Mouse (Mus musculus) kidney, postnatal 10 days (tissue): Measurements from ENCODE around the gene Ctnnbl1.

Experiments
- DNase-seq: peaks from one replicate; pipeline ENCODE4 v3.0.0; 2021; ENCODE audit warnings: mixed read lengths

The Ctnnbl1 gene

DNA sequence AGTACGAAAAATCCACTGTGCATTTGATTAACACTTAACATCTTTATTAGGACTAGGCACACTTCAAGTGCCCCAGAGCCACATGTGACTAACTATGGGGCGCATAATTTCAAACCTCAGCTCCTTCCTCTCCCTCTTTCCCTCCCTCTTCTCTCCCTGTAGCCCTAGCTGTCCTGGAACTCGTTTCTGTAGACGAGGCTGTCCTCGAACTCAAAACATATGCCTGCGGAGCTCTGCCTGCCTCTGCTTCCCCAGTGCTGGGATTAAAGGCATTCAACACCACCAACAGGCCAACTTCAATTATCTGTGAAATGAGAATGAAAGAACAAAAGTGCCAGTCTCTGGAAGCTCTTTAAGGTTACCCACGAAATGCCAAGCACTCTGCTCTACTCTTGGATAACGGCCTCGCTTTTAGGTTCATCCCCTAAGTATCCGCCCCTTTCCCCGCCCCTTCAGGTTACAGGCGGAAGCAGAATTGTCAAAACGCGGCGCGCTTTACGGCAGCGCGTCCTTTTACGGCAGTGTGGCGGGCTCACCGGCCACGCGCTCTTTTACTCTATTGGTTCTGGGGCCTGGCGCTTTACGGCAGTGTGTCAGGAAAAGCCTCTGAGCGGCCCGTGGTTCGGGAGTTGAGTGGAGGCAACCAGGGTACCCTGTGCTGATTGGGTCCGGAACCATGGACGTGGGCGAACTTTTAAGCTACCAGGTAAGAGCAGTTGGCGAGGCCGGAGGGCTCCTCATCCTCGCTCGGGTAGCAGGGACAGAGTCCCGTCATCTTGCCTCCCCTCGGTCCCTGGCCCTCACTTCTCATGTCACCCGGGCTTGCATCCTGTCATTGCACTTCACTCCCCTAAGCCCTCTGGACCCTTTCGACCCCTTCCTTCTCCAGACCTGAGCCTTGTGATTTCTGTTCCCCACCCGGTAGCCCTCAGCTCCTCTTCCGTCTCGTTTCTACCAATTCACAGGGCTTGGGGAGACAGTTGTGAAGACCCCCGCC is at the start of gene Ctnnbl1:
Gene Ctnnbl1 (plus strand): TSS at position 548 of the 997 bp plus-strand sequence.
- DNase-seq = peak; percentile 100

- no peak for DNase-seq
These were observed 49.7 kb upstream of the Ctnnbl1 start for GRCm38 (mm10) chr2:157687506-157687905.

- DNase-seq = no peak
These were observed 45.7 kb upstream of the Ctnnbl1 start for GRCm38 (mm10) chr2:157691266-157692105.

GRCm38 (mm10) chr2:157692365-157692932 is 44.8 kb upstream of the Ctnnbl1 start:
- DNase-seq = peak; percentile 33

DNA sequence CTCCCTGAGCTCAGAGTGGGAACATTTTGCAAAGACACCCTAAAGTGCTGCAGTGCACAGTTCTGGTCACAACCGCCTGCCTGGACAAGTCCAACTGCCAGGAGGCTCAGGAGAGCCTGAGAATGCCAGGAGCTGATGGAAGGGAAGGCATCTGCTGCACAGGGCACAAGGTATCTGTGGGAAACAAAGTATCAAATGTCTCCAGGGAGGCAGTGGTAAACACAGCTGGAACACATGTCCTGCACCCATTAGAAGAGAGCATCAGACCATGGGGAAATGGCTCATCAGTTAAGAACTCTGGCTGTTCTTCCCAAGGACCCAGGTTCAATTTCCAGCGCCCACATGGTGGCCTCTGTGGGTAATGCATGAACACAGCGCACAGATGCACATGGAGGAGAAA is 43.6 kb upstream of the Ctnnbl1 start:
- no peak for DNase-seq

DNA sequence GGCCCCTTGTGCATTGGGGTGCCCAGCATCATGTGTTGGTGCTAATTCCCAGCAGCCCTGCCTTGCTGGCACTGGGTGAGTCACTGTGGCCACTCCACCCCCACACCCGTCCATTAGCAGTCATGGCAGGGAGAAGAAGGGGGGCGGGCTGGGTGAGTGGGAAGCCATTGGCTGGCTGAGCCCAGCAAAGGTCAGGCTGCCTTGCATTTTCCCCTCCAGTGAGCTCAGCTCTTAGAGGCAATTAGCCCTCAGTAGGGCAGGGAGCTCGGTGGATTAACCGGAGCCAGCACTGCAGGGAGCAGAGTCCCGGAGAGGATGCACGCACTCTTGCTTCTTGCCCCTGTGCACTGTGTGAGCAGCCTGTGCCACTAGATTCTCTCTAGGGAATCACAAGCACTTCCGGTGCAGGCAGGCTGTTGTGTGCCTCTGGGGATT is 40.9 kb upstream of the Ctnnbl1 start:
- peak; percentile 51 for DNase-seq

DNA sequence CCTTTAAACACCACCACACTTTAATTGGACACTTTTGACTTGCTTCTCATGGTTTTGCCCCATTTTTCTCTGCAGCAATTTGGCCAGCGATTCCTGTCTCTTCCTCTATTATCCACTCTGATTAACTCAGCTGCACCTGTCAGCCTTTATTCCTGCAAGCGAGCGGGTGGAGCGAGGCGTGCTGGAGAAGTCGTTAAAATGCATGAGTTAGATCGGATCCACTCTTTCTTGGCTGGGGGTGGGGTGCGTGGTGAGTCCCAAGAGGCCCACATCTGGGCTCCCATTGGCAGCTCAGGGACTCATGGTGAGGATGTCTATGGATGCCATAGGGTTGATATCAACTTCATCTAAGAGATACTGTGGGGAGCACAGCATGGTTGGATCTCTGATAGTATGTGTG is 34.0 kb upstream of the Ctnnbl1 start:
- no peak for DNase-seq

DNA sequence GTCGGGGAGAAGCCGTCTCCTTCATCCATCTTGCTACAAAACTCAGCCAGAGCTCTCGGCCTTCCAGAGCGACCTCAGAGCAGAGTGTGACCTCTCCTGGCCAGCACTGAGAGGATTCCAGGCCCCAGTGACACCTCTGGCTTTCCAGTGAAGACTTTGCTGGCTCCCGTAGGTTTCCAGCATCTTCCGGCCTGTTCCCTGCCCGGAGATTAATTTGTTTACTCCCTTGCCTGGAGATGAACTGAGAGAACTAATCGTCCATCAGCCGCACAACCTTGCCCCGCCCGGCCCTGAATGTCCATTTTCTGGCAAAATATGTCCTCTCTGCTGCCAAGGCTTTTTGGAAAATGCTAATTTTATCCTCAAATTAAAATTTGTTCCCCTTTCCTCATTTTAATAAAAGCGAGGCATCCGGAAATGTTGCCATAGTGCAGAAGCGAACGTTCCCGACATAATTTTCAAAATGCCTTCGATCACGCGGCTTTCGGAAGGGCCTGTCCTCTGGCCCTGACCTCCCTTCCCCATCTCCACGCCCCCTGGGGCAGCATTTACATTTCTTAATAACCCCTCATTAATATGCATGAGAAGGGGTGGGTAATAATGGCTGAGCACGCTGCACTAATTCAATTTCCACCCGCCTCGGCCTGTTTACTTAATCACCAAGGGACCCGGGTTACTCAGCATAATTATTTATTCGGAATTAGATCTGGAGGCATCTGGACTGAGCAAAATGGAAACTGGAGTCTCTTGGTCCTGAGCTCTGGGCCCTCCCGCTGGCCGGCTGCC is 32.0 kb upstream of the Ctnnbl1 start:
- peak; percentile 48 for DNase-seq

- no peak for DNase-seq
These were observed 31.4 kb upstream of the Ctnnbl1 start for GRCm38 (mm10) chr2:157705777-157706158.

DNA sequence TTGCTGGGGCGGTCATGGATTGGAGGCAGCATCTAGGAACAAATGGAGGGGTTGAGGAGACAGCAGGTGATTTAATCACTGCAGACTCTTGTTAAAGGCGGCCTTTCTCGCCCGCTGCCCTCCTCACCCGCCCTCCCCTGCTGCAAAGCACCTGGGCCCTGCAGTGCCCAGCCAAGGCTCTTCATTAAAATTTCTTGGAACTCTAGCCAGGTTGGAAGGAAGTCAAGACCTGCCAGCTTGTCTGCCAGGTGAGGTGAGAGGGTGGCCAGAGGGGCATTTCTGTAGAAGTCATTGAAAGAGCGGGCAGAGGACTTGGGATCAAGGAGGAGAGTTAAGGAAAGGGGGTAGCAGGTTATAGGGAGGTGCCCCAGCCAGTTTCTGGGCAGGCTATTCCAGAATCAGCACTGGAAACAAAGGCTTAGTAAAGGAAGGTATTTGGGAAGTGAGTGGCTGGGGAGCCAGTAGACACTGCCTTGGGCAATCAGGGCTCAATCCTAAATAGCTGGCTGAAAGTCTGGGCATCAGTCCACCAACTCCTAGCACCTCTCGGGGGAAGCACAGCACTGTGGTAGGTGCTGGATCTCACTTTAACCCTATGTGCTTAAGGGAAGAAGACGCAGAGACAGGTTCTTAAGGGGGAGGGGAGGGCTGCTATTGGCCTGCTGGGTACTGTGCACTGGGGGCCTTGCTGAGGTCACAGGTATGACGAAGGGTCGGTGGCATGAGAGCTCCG is 29.8 kb upstream of the Ctnnbl1 start:
- peak; percentile 30 for DNase-seq

DNA sequence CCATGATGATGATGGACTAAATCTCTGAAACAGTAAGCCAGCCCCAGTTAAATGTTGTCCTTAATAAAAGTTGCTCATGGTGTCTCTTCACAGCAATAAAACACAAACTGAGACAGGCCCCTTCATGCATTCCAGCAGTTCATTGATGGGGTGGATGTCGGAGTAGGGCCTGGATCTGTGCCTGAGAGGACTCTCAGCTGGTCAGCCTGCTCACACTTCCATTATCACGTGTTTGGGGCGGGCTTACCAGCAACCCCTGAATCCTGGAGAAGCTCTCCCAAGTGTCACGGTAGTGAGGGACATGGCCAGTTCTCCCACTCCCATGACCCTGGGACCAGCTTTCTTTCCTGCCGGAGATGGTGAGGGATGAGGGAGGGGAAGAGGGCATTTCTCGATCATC is 24.5 kb upstream of the Ctnnbl1 start:
- peak; percentile 55 for DNase-seq

- peak; percentile 40 for DNase-seq
These were observed 21.5 kb upstream of the Ctnnbl1 start for GRCm38 (mm10) chr2:157715586-157716191.

DNA sequence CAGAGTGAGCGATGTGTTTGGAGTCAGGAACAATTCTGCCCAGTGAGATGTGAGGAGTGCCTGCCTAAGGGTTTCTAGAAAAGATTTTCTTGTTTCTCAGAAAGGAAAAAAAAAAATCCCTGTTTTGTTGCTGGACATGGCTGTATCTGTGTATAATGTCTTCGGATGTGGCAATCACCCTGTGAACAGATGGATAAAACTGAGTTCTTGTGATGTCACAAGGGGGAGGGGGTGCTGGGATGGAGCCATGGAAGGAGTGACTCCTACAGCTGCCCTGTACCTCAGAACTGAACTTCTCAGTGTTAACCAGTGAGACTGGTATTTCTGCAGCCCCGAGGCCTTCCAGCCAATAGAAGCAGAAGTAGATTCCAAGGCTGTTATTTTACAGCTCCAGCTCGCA is 18.8 kb upstream of the Ctnnbl1 start:
- DNase-seq = no peak

GRCm38 (mm10) chr2:157723883-157724573 is 13.2 kb upstream of the Ctnnbl1 start:
- no peak for DNase-seq

- no peak for DNase-seq
These were observed 12.7 kb upstream of the Ctnnbl1 start for GRCm38 (mm10) chr2:157724574-157724914.

DNA sequence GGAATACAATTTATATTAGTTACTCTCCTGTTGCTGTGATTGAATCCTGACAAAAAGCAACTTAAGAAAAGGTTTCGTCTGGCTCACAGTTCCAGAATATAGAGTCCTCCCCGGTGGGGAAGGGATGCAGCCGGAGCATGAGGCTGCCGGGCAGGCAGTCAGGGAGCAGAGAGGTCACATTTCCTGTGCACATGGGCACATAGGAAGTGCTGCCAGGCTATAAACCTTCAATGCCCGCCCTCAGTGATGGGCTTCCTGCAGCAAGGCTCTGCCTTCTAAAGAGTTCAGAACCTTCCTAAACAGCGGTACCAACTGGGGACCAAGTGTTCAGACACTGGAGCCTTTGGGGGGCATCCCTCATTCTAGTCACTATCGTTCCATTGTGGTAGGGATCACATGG is 7.4 kb downstream of the Ctnnbl1 start:
- peak; percentile 28 for DNase-seq

DNA sequence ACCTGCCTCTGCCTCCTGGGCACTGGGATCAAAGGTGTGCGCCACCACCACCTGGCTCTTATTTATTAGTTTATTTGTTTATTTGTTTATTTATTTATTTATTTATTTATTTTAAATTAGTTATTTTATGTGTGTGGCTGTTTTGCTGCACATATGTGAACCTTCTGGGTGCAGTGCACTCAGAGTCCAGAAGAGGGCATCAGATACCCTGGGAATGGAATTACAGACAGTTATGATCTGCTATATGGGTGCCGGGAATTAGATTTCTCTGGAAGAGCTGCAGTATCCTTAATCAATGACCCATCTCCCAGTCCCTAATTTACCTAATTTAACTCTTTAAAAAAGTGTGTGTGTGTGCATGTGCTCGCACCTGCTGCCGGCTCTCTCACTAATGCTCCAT is 8.5 kb downstream of the Ctnnbl1 start:
- peak; percentile 24 for DNase-seq

DNA sequence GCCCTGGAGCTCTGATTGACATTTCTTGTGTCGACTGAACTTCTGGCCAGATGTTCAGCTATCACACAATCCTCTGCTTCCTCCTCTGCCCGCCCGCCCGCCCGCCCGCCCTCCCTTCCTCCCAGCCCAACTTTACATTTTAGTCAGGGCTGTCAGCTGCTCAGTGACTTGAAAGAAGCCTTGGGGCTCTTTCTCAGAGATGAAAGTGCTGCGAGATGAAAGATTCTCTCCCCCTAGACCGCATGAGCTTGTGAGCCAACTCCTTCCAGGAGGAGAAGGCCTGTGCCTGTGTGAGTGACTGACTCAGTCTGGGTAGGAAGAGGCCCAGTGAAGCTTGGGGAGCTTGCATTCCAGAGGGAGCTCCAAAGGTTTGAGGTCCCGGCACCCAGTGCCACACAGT is 9.4 kb downstream of the Ctnnbl1 start:
- no peak for DNase-seq

DNA sequence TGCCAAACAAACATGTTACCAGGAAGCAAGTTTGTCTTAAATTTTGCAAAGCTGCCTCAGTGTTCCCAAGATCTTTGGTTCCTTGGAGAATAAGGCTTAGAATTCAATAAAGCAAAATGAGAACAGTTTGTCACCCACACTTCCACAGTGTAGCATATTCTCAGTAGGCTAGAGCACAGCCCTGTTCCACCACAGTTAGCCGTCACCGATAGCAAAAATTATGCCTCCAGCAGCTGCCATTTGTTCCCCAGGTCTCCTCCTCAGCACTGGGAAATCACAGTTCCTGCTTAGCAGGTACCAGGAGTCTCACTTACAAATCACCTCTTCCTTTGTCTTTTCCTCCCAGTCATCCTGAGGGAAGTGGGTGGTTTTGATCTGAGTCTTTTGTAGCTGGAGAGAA is 10.8 kb downstream of the Ctnnbl1 start:
- no peak for DNase-seq

DNA sequence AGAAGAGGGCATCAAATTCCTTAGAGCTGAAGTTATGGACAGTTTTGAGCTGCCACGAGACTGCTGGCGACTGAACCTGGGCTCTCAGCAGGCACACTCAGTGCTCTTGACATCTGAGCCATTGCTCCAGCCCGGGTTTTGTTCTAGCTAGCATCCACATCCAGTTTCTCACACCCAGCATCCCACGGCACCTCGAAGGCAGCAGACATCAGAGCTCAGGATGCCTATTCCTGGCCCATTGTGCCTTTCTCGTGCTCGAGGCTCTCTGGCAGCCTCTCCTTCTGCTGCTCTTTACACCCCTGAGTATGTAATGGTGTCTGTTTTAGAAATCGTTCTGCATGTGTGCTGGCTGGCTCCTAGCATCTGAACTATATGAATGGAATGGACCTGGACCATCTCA is 13.3 kb downstream of the Ctnnbl1 start:
- DNase-seq = no peak
